Mouse (Mus musculus) E14TG2a.4 (cell line): ENCODE results near the gene Pex19.

Experiments used
- CTCF ChIP-seq: conservative IDR thresholded peaks from 2 replicates; pipeline ENCODE4 v1.5.1; 2014; ENCODE audit warnings: low read length
- NANOG ChIP-seq: IDR thresholded peaks from 2 replicates; pipeline ENCODE4 v1.6.1; 2014; ENCODE audit warnings: borderline replicate concordance, low read length, mixed read lengths

DNA sequence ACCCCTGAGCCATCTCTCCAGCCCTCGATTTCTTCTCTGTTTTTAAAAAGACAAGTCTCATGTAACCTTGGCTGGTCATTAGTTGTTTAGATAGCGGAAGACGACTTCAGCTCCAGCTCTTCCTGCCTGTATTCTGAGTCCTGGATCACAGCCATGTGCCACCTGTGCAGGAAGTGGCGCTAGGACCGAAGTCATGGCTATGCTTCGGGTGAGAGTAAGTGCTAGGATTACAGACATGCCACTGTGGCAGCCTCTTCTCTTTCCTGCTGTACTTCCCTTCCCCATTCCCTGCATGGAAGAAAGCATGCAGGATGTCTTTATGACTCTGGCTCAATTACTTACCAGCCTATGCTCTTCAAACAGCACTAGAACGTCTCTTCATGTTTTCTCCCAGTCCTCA, 52.5 kb downstream of the Pex19 start:
- TF ChIP-seq CTCF = no peak
- no peak for TF ChIP-seq NANOG
